Mouse (Mus musculus) lung, postnatal 14 days (tissue): Measurements from ENCODE around the gene Krba1.

Experiments used
- DNase-seq: peaks from one replicate; pipeline ENCODE4 v3.0.0; 2021

The Krba1 gene

DNA sequence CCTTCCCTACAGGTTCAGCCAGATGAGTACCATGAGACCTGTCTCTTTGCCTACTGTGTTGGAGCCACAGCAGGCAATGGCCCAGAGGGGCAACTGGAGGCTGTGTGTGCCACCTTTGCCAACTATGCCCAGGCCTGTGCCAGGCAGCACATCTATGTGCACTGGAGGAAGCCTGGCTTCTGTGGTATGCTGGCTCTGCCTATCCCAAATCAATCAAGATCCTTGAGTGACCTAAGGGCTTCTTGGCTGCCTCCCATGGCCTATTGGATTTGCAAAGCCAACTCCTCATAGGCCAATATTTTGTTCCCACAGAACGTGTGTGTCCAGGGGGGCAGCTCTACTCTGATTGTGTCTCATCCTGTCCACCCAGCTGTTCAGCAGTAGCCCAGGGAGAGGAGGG is 56.8 kb downstream of the Krba1 start:
- no peak for DNase-seq

- DNase-seq, result no peak
These were observed 57.4 kb downstream of the Krba1 start for GRCm38 (mm10) chr6:48452771-48453170.

GRCm38 (mm10) chr6:48464966-48465679 is 69.7 kb downstream of the Krba1 start:
- DNase-seq, result no peak

- DNase-seq, result no peak
These were observed 71.3 kb downstream of the Krba1 start for GRCm38 (mm10) chr6:48466715-48467114.

GRCm38 (mm10) chr6:48467490-48467889 is 72.1 kb downstream of the Krba1 start:
- DNase-seq, result no peak
